Mouse (Mus musculus) MEL (cell line): ENCODE results near the gene Sds.

ENCODE experiments used
- BHLHE40 ChIP-seq: IDR thresholded peaks from 2 replicates; pipeline ENCODE4 v1.6.1; 2012; ENCODE audit warnings: low read depth, mild to moderate bottlenecking, inconsistent platforms, low read length, improper control_type of control experiment, borderline replicate concordance
- CTCF ChIP-seq, 3 experiments: IDR thresholded peaks in 2 of 3; conservative IDR thresholded peaks in 1 of 3; 2 replicates each; pipeline ENCODE4 v1.5.1; 2011 to 2012; ENCODE audit warnings: low read length in 3 of 3, low read depth in 2 of 3, mild to moderate bottlenecking in 2 of 3, improper control_type of control experiment in 1 of 3, inconsistent platforms in 1 of 3, mixed read lengths in 1 of 3, moderate library complexity in 1 of 3; ENCODE audit not compliant: control insufficient read depth in 1 of 3, insufficient read depth in 1 of 3, poor library complexity in 1 of 3, severe bottlenecking in 1 of 3
- GABPA ChIP-seq: IDR thresholded peaks from 2 replicates; pipeline ENCODE4 v1.6.1; 2012; ENCODE audit warnings: low read depth, mild to moderate bottlenecking, inconsistent platforms, low read length, improper control_type of control experiment, moderate library complexity
- MAFK ChIP-seq: IDR thresholded peaks from 2 replicates; pipeline ENCODE4 v1.6.1; 2011; ENCODE audit warnings: low read depth, mild to moderate bottlenecking, low read length, improper control_type of control experiment, borderline replicate concordance
- MYC ChIP-seq: IDR thresholded peaks from 2 replicates; pipeline ENCODE4 v1.6.1; 2011; ENCODE audit warnings: low read depth, mild to moderate bottlenecking, low read length, improper control_type of control experiment, moderate library complexity
- POLR2AphosphoS2 ChIP-seq: IDR thresholded peaks from 2 replicates; pipeline ENCODE4 v1.6.1; 2011; ENCODE audit warnings: low read length, improper control_type of control experiment
- POLR2AphosphoS5 ChIP-seq: IDR thresholded peaks from 2 replicates; pipeline ENCODE4 v1.6.1; 2012; ENCODE audit warnings: low read depth, borderline replicate concordance, mild to moderate bottlenecking, inconsistent platforms, low read length, moderate library complexity, mixed read lengths
- ZC3H11A ChIP-seq: IDR thresholded peaks from 2 replicates; pipeline ENCODE4 v1.6.1; 2012; ENCODE audit warnings: low read depth, mild to moderate bottlenecking, inconsistent platforms, low read length, improper control_type of control experiment

GRCm38 (mm10) chr5:120467026-120467425 lies 9.3 kb upstream of the Sds start:
- TF ChIP-seq CTCF (IDR thresholded peaks at IDR 0.05 in 2 of 3, conservative IDR thresholded peaks at IDR 0.05 in 1 of 3; ENCODE audit: control insufficient read depth in 1 of 3, insufficient read depth in 1 of 3, low read depth in 2 of 3, low read length in 3 of 3, poor library complexity in 1 of 3, severe bottlenecking in 1 of 3), result no peak
- no peak for TF ChIP-seq MYC
- TF ChIP-seq BHLHE40, result no peak
- TF ChIP-seq ZC3H11A, result no peak
- no peak for TF ChIP-seq MAFK
- no peak for TF ChIP-seq GABPA
- no peak for TF ChIP-seq POLR2AphosphoS2
- TF ChIP-seq POLR2AphosphoS5, result no peak
